Mouse (Mus musculus) heart, postnatal 0 days (tissue): ENCODE measurements around the gene Ccna2.

Experiments used
- CTCF ChIP-seq: IDR thresholded peaks from 2 replicates; pipeline ENCODE4 v1.5.1; 2016; ENCODE audit warnings: antibody characterized with exemption, control low read depth, low read depth
- EP300 ChIP-seq: IDR thresholded peaks from 2 replicates; pipeline ENCODE4 v1.6.1; 2016; ENCODE audit warnings: antibody characterized with exemption, low read depth

- no peak for TF ChIP-seq CTCF
- TF ChIP-seq EP300: no peak
Observed at GRCm38 (mm10) chr3:36540756-36541155, 31.2 kb downstream of the Ccna2 start.
